Mouse (Mus musculus) urinary bladder, postnatal 14 days (tissue): Measurements from ENCODE around the gene Vmn1r129.
"Not testable (repeated sequence)": the region's sequence is repeated elsewhere in the genome, so short reads cannot be mapped to it uniquely, and the experiment has no call there.

Experiments
- DNase-seq: peaks from one replicate; pipeline ENCODE4 v3.0.0; 2021; ENCODE audit warnings: low spot score

Gene Vmn1r129

GRCm38 (mm10) chr7:21361191-21361590 lies at the start of gene Vmn1r129:
Gene Vmn1r129, minus strand, starts transcription at chr7:21361291.
- DNase-seq = not testable (repeated sequence)

DNA sequence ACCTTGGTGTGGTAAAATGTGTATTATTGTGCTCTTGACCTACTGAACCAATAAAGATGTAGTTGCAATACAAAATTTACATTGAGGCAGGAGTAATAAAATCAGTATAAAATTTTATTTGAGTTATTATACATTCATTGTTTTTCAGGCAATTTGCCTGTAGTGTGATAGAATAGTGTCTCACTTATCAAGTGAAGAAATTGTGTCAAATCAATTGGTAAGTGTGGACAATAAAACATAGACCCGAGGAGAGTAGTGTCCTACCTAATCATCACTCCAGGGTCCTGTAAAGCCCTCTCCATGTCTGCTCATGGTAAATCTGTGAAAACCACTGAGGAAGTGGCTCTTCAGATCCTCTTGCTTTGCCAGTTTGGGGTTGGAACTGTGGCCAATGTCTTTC lies 12.0 kb downstream of the Vmn1r129 start, which contains the start of gene Vmn1r128:
Vmn1r128 (plus strand) TSS at position 301 of the 400 bp plus-strand sequence.
- DNase-seq = not testable (repeated sequence)

GRCm38 (mm10) chr7:21319761-21320160 lies 41.3 kb downstream of the Vmn1r129 start, which contains the start of gene Vmn1r127:
Gene Vmn1r127, minus strand, starts transcription at chr7:21319861.
- not testable (repeated sequence) for DNase-seq
